Mouse (Mus musculus) liver, embryonic 11.5 days (tissue): ENCODE measurements around the gene Pgd. TPM values are rescaled to one million over a fixed set of nuclear protein-coding genes. Genes with fewer than 3 reads are reported as not detected.
A peak's percentile ranks its signal among the peaks of the same experiment; 100 is the strongest.

Experiments used
- ATAC-seq: fragments of 200-750 bp; cut with Nextera tagmentation; replicated peaks from 2 replicates; pipeline ENCODE4 v1.8.0; 2017; ENCODE audit warnings: moderate number of reproducible peaks, mild to moderate bottlenecking, moderate TSS enrichment, moderate library complexity; ENCODE audit not compliant: low FRiP score
- DNase-seq: peaks from one replicate; pipeline ENCODE4 v3.0.0-alpha.2; 2017; ENCODE audit warnings: low spot score
- H3K27ac ChIP-seq: fragments of 300-500 bp; sonication (generic); 2 replicates; pipeline ENCODE4 v1.5.1; 2014; ENCODE audit warnings: mild to moderate bottlenecking, low read depth, low read length, control low read depth
- H3K27me3 ChIP-seq: fragments of 300-500 bp; sonication (generic); replicated peaks from 2 replicates; pipeline ENCODE4 v1.6.1; 2014; ENCODE audit warnings: low read length, mixed read lengths; ENCODE audit not compliant: control insufficient read depth, insufficient read depth
- H3K36me3 ChIP-seq: fragments of 300-500 bp; sonication (generic); 2 replicates; pipeline ENCODE4 v1.6.1; 2014; ENCODE audit warnings: mild to moderate bottlenecking, low read length, moderate library complexity, mixed read lengths; ENCODE audit not compliant: control insufficient read depth, insufficient read depth
- H3K4me1 ChIP-seq: fragments of 300-500 bp; sonication (generic); replicated peaks from 2 replicates; pipeline ENCODE4 v1.6.1; 2014; ENCODE audit warnings: low read length, mixed read lengths; ENCODE audit not compliant: control insufficient read depth, insufficient read depth
- H3K4me2 ChIP-seq: fragments of 300-500 bp; sonication (generic); 2 replicates; pipeline ENCODE4 v1.6.1; 2014; ENCODE audit warnings: mild to moderate bottlenecking, control low read depth, moderate library complexity
- H3K4me3 ChIP-seq: fragments of 300-500 bp; sonication (generic); 2 replicates; pipeline ENCODE4 v1.5.1; 2014; ENCODE audit warnings: low read depth, low read length, control low read depth
- H3K9ac ChIP-seq: fragments of 300-500 bp; sonication (generic); 2 replicates; pipeline ENCODE4 v1.6.1; 2014; ENCODE audit warnings: low read depth, low read length, control low read depth
- H3K9me3 ChIP-seq: fragments of 300-500 bp; sonication (generic); 2 replicates; pipeline ENCODE4 v1.6.1; 2016; ENCODE audit warnings: low read length, inconsistent platforms, mixed read lengths; ENCODE audit not compliant: control insufficient read depth
- WGBS: fragments of 180-500 bp; shearing (Covaris S2); extraction: QIAGEN DNeasy Blood & Tissue Kit; methylation state at CpG from one replicate; pipeline ENCODE4 v1.1.7; 2014; 5-methylcytosine and 5-hydroxymethylcytosine counted together
- polyA plus RNA-seq: library from polyadenylated mRNA; unstranded; fragments of >200 nt; fragmentation: Nextera tagmentation; extraction: Ambion mirVana; gene quantifications from 2 replicates; pipeline ENCODE4 v1.2.1, GENCODE M21; 2014

Gene Pgd
- polyA plus RNA-seq, 1 experiment from 2014 or later = 57.3 TPM

DNA sequence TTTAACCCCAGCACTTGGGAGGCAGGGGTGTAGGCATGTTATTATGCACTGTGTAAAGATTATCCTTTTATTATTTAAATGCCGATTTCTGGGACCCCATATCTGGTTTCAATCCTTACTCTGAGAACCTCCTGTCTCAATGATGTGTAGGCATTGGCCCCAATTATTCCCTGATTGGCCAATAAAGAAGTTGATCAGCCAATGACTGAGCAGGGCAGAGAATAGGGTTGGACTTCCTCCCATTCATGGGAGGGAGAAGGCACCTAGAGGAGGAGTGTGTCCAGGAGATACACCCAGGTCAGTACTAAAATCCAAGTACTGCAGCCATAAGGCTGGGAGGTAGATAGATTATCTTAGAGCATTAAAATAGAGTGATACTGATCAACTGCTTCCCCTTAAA, 3.4 kb downstream of the Pgd start:
- Histone ChIP-seq H3K27ac (no peak overlapping the region), H3K4me1 (peaks cover 6% of the 10 kb centered on the region), H3K36me3 (peaks cover 22% of the 10 kb centered on the region; the same call in 1 of the 2 replicates), H3K27me3 (no peaks in the 10 kb centered on the region), H3K9ac (no peak overlapping the region), H3K9me3 (no peaks in the 10 kb centered on the region), H3K4me2 (no peak overlapping the region), H3K4me3 (no peak overlapping the region)
- WGBS = 77% methylated on average over 1 of the region's 1 CpGs
- ATAC-seq (no peak), DNase-seq (no peak)

DNA sequence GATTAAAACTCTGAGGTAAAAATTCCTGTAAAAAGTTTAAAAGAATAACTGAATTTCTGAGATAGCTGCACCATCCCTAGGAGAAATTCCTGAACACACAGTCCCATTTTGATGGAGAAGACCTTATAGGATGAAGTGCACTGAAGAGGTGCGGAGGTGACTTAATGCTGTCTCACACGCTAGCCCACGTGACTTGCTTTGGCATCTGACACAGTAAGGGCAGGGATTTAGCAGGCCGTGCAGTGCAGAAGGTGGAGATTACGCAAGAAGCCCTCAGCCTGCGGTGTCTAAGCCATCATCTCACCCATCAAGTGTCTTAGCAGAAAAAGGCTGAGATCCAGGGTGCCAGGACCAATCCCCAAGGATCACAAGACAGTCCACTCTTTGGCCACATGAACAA, 5.4 kb downstream of the Pgd start:
- peaks cover 39% of the 10 kb centered on the region for H3K36me3 ChIP-seq
- H3K4me2 ChIP-seq = no peak overlapping the region
- 82% methylated on average over 6 of the region's 6 CpGs for whole genome bisulfite sequencing
- H3K27ac ChIP-seq = no peak overlapping the region
- no peak overlapping the region for H3K4me3 ChIP-seq
- ATAC-seq (no peak), DNase-seq (no peak)
- H3K9ac ChIP-seq = no peak overlapping the region
- peaks cover 6% of the 10 kb centered on the region for H3K4me1 ChIP-seq
- H3K27me3 ChIP-seq = no peaks in the 10 kb centered on the region
- H3K9me3 ChIP-seq = no peaks in the 10 kb centered on the region

DNA sequence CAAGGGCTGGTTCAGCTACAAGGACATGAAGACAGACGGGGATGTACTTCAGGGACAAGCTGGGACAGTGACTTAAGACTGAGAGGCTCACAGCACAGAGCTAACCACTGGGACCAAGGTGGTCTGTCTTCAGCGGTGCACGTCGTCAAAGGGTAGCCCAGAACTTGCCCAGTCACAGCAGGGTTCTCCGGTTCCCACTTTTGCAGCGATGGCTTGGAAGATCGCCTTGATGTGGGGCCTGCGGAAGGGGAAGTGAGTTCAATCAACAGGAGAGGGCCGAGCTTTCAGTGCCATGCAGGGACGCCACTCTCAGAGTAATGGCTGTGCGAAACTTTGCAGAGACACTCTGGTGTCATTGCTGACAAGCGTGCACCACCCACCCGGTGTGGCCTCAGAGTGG, 6.7 kb downstream of the Pgd start:
- no peak for DNase-seq
- no peak overlapping the region for H3K4me3 ChIP-seq
- H3K27ac ChIP-seq = no peak overlapping the region
- 0 out of 2 replicates have a peak, but pooled peaks cover 2% of the 10 kb centered on the region for H3K9me3 ChIP-seq
- WGBS = 87% methylated on average over 13 of the region's 13 CpGs
- no peaks in the 10 kb centered on the region for H3K27me3 ChIP-seq
- no peaks in the 10 kb centered on the region for H3K4me1 ChIP-seq
- H3K9ac ChIP-seq = no peak overlapping the region
- H3K4me2 ChIP-seq = no peak overlapping the region
- no peak for ATAC-seq
- H3K36me3 ChIP-seq = peaks cover 52% of the 10 kb centered on the region

DNA sequence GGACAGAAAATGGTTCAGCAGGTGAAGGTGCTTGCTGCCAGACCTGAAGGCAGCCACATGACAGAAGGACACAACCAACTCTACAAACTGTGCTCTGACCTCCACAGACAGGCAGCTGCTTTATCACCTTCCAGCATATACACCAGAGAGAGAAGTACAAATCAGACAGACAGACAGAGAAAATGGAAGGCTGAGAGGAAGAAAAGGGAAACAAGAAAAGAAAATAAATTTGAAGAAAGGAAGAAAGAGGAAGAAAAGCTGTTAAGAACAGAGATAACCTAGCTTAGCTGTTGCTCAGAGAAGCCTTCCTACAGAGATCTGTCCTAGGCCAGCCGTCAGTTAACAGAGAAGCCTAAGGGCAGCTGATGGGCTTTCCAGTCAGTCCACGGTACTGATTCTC, 7.4 kb downstream of the Pgd start:
- Histone ChIP-seq H3K27ac (no peak overlapping the region), H3K4me1 (no peaks in the 10 kb centered on the region), H3K9ac (no peak overlapping the region), H3K4me3 (no peak overlapping the region), H3K36me3 (peaks cover 53% of the 10 kb centered on the region), H3K27me3 (no peaks in the 10 kb centered on the region), H3K4me2 (no peak overlapping the region), H3K9me3 (0 out of 2 replicates have a peak, but pooled peaks cover 2% of the 10 kb centered on the region)
- DNase-seq = no peak
- ATAC-seq = no peak
- WGBS = 86% methylated on average over 2 of the region's 2 CpGs

DNA sequence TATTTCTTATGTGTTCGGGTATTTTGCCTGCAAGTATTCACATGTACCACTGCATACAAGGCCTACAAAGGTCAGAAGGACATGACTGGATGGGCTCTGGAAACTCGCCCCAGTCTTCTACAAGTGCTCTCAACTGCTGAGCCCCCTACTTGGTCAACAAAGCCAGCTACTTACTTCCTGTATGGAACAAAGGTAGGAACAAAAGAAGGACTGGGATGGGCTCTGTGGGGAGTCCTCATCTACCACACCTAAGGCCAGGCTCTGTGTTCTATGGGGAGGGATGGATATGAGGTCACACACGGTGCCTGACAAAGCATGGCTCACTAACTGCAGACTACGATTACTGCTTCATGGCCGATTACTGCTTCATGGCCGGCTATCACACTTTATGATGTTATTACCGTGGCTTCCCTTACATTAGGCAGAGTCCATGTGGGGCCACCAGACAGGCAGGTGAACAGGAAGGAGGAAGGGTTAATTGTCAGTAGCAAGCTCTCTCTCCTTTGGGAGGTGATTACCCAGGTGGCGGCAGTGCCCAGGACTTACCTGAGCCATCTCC, 9.1 kb downstream of the Pgd start:
- Histone ChIP-seq H3K27me3 (no peaks in the 10 kb centered on the region), H3K27ac (no peak overlapping the region), H3K4me1 (no peaks in the 10 kb centered on the region), H3K4me2 (no peak overlapping the region), H3K4me3 (no peak overlapping the region), H3K9me3 (0 out of 2 replicates have a peak, but pooled peaks cover 2% of the 10 kb centered on the region), H3K36me3 (peaks cover 68% of the 10 kb centered on the region), H3K9ac (no peak overlapping the region)
- 93% methylated on average over 8 of the region's 8 CpGs for WGBS
- no peak for DNase-seq
- no peak for ATAC-seq

DNA sequence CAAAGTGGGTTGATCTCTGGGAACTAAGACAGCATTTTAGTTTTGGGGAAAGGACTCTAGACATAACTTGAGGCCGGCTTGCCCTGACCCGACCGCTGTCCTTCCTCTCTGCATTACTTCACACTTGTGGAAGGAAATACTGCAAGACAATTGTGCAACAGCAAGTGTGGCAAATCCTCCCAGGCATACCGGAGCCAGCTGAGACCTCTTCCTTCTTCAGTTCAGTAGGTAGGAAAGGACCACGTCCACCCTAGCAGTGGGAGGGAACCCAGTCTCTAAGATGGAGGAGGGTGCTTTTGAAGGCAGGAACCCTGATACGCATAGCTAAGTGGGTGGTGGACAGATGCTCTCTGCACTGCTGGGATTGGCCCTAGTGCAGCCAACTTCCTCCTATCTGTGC, 10.9 kb downstream of the Pgd start:
- no peak for DNase-seq
- Histone ChIP-seq H3K9ac (no peak overlapping the region), H3K4me2 (no peak overlapping the region), H3K27me3 (no peaks in the 10 kb centered on the region), H3K4me3 (no peak overlapping the region), H3K27ac (no peak overlapping the region), H3K9me3 (0 out of 2 replicates have a peak, but pooled peaks cover 2% of the 10 kb centered on the region), H3K4me1 (no peaks in the 10 kb centered on the region), H3K36me3 (peaks cover 74% of the 10 kb centered on the region)
- WGBS = 81% methylated on average over 6 of the region's 6 CpGs
- 0 out of 2 replicates have a peak, but pooled peaks have one; percentile 40 for ATAC-seq

DNA sequence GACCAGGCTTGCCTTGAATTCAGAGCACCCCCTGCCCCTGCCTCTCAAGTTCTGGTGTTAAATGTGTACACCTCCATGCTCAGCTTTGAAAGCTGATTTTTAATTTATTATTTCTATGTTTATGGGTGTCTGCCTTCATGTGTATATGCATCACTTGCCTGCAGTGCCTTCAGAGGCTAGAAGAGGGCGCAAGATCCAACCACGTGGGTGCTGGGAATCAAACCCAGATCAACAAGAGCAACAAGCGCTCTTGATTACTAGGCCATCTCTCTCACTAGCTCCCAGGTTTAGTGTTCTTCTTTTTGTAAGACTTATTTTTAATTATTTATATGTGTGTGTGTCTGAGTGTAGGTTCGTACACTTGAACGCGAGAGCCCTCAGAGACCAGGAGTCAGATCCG, 11.7 kb downstream of the Pgd start:
- Histone ChIP-seq H3K27me3 (no peaks in the 10 kb centered on the region), H3K36me3 (peaks cover 76% of the 10 kb centered on the region), H3K4me3 (no peak overlapping the region), H3K4me1 (no peaks in the 10 kb centered on the region; the same call in 1 of the 2 replicates), H3K9ac (no peak overlapping the region), H3K27ac (no peak overlapping the region), H3K4me2 (no peak overlapping the region), H3K9me3 (0 out of 2 replicates have a peak, but pooled peaks cover 2% of the 10 kb centered on the region)
- no peak for ATAC-seq
- 96% methylated on average over 7 of the region's 7 CpGs for WGBS
- no peak for DNase-seq

DNA sequence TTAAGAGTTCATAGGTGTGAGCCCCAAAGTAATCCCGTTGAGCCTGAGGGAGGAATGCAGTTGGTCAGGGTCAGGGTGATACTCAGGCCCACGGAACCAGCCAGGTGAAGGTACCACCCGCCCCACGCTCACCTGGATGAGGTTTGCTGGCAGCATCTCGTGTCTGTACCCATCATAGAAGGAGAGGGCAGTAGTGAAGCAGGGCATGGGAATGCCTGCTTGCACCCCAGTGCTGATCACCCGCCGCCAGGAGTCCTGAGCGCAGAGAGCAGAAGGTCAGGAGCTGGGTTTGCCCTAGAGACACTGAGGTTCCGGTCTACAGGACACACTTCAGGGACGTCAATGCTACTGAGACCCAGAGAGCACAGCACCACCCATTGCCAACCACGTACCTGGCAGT, 15.8 kb downstream of the Pgd start:
- Histone ChIP-seq H3K4me3 (no peak overlapping the region), H3K4me1 (peaks cover 9% of the 10 kb centered on the region), H3K4me2 (no peak overlapping the region), H3K27ac (no peak overlapping the region), H3K27me3 (no peaks in the 10 kb centered on the region), H3K9me3 (0 out of 2 replicates have a peak, but pooled peaks cover 2% of the 10 kb centered on the region), H3K9ac (no peak overlapping the region), H3K36me3 (peaks cover 46% of the 10 kb centered on the region)
- ATAC-seq = no peak
- 91% methylated on average over 11 of the region's 11 CpGs for whole genome bisulfite sequencing
- DNase-seq = no peak

DNA sequence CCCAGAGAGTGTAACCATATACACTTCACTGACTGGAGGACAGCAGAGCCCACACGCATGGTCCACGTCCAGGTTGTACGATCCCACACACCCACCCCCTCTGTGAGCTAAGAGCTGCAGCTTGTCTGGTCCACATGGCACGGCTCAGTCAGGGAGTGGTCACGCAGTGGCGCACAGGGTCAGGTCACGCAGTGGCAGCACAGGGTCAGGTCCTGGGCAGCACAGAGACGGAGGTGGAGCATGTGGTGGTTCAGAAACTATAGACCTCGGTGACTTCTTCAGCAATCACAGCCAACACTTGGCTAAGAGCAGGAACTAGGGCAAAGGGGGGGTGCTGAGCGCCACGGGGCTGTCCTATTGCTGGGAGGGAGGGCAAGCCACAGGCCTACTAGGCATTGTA, 16.3 kb downstream of the Pgd start:
- H3K4me2 ChIP-seq = no peak overlapping the region
- no peak overlapping the region for H3K9ac ChIP-seq
- H3K4me3 ChIP-seq = no peak overlapping the region
- H3K27ac ChIP-seq = peak overlapping the region; percentile 42
- 0 out of 2 replicates have a peak, but pooled peaks cover 2% of the 10 kb centered on the region for H3K9me3 ChIP-seq
- H3K27me3 ChIP-seq = no peaks in the 10 kb centered on the region
- 78% methylated on average over 11 of the region's 11 CpGs for WGBS
- no peak for DNase-seq
- peaks cover 41% of the 10 kb centered on the region for H3K36me3 ChIP-seq
- ATAC-seq = 0 out of 2 replicates have a peak, but pooled peaks have one; percentile 19
- H3K4me1 ChIP-seq = peaks cover 9% of the 10 kb centered on the region
